Mouse (Mus musculus) A20 (cell line): ENCODE measurements at regions not wholly inside any gene's neighbourhood (a gene's known extent, or its start where the extent isn't known, plus 50 kb on each side); places are given as distances from the start of the nearest gene placed in this dataset.

Experiments
- DNase-seq: peaks from one replicate; pipeline ENCODE4 v3.0.0-alpha.2; 2011; ENCODE audit warnings: low read depth, low spot score

GRCm38 (mm10) chr2:10816374-10816773, 355.5 kb upstream of the Prkcq start:
- DNase-seq, result no peak

DNA sequence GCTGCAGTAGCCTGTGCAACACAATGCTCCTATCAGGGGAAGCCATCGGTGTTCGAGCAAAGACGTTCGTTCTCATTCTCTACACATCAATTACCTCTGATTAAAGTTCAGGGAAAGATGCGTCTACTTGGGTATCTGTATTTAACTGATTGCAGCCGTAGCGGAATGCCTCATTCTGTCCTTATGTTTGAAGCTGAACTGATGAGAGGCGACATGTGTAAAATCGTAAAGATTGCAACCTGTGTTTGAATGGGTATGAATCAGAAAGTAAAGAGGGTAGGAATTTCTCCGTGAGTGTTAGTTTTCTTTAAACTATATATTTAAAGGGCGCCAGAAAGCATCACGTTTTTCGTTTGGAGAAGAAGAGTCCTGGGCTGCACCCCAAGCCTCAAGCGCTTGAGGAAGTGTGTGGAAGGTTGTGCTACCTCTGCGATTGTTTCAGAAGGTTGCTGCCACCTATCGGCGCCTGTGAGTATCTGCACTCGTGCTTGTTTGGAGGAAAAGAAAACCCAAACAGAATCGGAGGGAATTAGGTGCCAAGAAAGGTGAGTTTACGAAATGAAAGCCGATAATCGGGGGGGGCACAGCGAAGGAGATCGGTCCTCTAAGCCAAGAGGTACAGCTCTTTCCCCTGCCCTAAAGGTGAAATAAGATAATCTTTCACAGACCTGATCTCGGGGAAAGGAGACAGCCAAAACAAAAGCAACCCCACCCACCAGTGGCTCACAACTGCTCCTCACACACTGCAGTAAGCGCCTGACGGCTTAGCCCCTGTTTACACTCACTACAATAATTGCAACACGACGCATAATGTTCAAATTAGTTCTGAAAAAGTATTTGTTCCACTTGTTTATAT, 346.4 kb upstream of the Prkcq start:
- no peak for DNase-seq

GRCm38 (mm10) chr2:10826134-10826767, 345.7 kb upstream of the Prkcq start:
- DNase-seq, result no peak

- DNase-seq, result no peak
These were observed 331.9 kb upstream of the Prkcq start for GRCm38 (mm10) chr2:10839976-10840375.

DNA sequence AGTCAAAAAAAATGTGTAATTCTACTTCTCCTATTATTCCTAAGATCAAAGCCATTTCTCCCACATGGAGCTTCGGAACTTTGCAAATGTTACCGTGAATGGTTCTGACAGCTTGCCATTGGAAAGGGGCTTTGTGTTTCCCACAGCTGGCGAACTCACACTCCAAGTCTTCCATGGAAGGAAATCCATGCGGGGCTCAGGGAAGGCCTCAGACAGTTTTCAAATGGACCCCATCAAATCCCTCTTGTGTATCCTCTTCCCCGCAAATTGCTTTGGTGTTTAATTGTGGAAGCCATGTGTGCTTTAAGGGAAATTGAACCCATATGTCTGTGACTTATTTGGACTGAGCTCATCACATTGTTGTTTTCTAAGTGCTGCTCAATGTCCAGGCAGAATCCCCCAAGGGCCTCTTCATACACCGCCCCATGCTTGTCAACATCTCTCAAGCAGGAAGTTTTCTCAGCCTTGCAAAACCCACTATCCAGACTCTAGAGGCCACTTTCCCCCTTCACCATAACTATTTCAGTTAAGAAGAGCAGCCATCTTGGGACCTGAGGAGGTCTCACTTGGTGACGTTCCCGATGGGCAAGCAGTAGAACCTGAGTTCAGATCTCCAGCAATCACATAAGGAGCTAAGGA, 310.1 kb upstream of the Prkcq start:
- no peak for DNase-seq

DNA sequence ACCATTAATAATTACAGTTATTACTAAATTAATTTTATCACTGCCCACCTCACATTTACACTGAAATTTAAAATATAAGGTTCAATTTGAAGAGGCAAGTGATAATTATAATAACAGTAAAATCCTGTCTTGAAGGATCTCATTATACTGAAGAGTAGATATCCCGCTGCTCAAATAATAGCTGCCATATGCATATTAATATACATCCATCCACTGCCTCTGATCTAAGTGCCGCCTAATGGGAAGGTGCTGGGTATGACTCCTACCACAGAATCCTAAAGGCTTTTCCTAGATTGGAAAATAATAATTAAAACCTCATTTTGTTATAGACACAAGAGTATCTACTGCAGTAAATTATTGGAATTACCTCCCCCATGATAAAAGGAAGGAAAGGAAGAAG, 307.5 kb upstream of the Prkcq start:
- DNase-seq, result no peak

- DNase-seq, result no peak
These were observed 297.6 kb upstream of the Prkcq start for GRCm38 (mm10) chr2:10874303-10874702.

DNA sequence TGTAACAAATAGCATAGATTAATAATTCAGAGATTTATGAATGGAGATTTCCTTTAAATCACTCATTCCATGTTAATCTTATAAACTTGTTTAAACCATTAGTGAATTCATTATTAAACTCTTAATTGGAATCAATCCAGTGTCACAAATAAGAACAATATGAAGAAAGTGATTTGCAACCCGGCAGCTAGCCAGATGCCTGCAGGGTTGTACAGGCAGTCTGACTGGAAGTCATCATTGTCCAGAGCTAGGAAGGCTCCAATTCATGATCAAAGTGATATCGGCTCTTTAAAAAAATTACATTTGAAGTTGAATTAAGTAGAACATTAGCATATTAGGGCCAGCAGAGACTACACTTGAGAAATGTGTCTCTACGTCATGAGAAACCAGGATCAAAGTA, 270.0 kb upstream of the Prkcq start:
- no peak for DNase-seq

GRCm38 (mm10) chr2:10919955-10920354, 252.0 kb upstream of the Prkcq start:
- no peak for DNase-seq

GRCm38 (mm10) chr2:10920686-10921485, 251.0 kb upstream of the Prkcq start:
- DNase-seq, result no peak

DNA sequence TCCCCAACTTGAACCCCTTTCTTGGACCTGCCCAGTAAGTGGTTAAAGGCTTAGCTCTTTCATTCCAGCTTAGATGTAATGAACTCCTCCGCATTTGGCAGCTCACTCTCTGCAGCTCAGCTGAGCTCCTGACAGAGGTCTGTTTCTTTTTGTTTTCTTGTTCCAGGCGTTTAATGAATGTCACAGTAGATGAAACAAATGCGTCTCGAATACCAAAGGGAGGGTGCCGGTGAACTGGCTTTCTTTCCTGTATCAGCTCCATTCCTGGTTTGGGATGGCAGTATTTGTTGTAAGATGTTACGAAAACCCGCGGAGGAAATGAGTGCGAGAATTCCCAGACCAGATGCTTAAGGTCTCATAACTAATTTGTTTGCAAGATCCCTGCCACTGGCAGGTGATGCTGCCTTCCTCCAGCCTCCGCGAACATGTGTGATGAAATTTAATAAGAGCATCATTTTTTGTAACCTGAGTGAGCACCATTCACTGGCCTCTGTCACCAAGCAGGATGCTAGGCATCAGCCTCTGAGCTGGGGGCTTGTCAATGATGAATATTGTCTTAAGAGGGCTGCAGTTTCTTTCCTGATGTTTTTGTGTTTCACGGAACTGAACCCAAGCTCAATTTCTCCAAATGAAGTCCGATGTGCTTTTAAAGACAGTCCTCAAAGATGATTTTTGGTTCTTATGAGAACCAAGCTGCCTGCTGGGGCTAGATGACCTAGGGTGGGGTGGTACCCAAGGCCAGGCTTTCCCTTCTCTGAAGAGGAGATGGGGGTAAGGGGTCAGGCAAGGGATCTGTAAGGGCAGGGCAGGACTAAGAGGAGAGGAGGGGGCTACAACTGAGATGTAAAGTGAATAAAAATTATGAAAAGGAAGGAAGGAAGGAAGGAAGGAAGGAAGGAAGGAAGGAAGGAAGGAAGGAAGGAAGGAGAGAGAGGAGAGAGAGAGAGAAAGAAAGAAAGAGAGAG, 250.1 kb upstream of the Prkcq start:
- DNase-seq, result no peak

GRCm38 (mm10) chr2:10923984-10924383, 247.9 kb upstream of the Prkcq start:
- no peak for DNase-seq

DNA sequence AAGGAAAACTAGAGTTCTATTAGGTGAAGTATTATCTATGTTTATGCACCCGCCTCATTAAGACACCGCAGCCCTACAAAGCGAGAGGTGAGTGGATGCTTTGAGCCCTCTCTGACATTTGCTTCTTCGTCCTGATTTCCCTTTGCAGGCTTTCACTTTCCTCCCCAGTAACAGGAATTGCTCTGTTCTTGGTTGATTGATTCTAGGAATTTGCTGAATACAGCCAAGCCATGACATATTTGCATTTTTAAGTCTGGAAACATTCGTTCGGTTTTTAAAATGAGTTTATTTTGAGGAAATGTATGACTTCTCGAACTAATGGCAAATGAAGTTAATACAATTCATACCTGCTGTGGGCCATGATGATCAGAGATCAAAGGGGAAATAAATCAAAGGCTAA, 246.5 kb upstream of the Prkcq start:
- no peak for DNase-seq

DNA sequence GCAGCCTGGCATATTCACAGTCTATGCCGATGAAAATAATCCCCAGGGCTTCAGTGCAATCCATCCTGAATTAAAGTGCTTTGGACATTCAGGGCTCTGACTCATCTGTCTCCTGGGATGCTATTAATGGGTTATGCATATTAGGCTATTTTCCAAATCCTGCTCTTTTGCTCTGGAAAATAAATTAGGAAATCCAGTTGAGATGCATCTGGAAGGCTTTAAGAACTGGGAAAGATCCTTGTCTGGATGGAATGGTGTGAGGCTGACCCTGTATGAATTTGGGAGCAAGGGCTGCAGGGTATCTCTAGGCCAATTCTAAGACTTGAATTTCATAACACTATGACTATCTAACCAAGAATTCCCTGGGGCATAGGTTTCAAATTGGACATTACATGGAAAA, 234.5 kb upstream of the Prkcq start:
- DNase-seq, result no peak

GRCm38 (mm10) chr2:10965224-10965623, 206.7 kb upstream of the Prkcq start:
- no peak for DNase-seq

- no peak for DNase-seq
These were observed 205.0 kb upstream of the Prkcq start for GRCm38 (mm10) chr2:10966891-10967290.

GRCm38 (mm10) chr2:10969111-10969689, 202.7 kb upstream of the Prkcq start:
- no peak for DNase-seq

DNA sequence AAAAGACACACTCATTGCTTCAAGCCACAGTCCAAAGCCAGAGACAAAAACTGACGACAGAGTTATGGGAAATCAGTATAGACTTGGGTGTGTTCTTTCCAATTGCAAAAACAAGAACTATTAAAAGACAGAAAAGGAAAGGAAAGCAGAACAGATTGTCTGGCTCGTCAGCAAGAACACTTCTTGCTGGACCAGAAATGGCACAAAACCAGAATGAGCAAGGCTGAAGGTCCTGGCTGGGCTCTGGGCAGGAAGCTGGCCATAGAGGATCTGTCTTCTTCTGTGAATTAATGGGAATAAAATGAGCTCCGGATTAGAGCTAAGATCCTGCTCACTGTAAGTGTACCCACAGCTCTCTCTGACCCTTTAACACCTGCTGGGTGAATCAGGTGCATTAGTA, 199.9 kb upstream of the Prkcq start:
- DNase-seq, result no peak

DNA sequence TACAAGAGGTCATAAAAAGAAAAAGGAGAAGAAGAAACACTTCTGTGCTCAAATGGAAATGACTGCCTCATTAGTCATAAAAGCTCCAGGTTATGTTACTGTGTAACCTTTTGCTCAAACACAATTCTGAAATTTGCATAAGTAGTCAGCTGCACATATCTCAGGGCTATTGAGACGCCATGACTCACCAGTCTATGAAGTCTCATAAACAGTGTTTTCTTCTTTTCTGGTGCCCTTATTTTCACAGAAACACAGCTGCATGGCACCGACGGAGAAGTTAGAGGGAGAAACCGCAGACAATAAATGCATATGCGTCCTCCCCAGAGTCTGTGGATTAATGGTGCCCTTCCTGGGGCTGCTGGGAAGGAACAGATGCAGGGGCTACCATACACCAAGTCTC, 193.1 kb upstream of the Prkcq start:
- no peak for DNase-seq

DNA sequence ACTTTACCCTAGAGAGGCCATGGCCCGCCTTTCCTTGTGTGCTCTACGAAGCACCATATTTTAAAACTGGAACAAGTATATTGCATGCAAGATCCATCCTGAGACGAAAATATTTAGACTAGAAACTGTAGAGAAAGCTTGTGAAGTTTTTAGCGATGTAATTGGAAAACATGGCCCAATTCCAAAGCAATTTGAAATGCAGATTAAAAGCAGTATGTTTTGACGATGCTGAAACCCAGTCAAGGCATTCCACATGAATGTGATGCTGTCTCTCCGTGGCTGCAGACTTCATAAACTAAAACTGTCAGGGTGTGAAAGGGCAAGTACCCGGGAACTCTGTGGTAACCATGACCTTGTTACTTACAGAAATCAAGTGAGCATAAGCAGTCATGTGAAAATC, 185.8 kb upstream of the Prkcq start:
- DNase-seq, result no peak
